Mouse (Mus musculus) kidney, postnatal 4 days (tissue): Measurements from ENCODE around the gene Tgtp1.
"Not testable (repeated sequence)": the region's sequence is repeated elsewhere in the genome, so short reads cannot be mapped to it uniquely, and the experiment has no call there.

Experiments
- DNase-seq, 2 experiments: peaks; one replicate each; pipeline ENCODE4 v3.0.0; 2021; ENCODE audit warnings: mixed read lengths in 2 of 2

The Tgtp1 gene

DNA sequence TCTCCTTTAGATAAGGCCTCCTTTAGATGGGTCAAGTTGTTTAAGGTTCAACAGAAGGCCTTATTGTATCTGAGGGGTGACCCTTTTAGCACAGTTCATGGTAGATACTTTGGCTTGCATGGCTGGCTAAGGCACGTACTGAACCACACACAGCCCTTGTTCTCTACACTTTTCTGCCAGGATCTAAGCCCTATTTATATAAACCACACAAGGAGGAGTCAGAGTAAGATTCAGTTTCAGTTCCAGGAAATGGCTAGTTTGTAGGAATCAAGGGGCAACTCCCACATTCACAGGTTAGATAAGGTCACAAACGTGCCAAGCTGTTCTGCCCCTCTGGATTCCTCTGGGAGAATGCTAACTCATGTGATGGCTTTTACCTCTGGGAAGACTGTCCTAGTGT, at the start of gene Tgtp1:
Gene Tgtp1, minus strand, starts transcription at position 155 of the 400 bp plus-strand sequence.
- peak in 1 of 2 experiments; percentile 6 for DNase-seq

DNA sequence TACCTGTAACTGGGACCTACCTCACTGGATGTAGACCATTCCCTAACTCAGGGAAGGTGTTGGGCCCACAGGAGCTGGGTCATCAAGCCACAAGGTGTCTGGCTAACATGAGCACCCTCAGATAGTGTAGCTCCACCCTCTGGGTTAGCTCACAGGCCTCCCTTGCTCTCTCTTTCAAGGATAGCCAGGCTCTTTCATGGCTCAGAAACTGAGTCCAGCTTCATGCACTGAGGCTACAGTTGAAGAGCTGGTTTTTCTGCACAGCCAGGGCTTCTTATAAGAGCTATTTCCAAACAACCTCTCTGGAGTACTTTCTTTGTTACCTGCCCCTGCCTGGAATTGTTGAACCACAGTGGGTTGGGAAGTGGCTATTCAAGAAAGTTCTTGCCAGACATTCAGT, 18.1 kb upstream of the Tgtp1 start:
- not testable (repeated sequence) for DNase-seq

GRCm38 (mm10) chr11:49006785-49007184, 12.8 kb upstream of the Tgtp1 start:
- not testable (repeated sequence) for DNase-seq

DNA sequence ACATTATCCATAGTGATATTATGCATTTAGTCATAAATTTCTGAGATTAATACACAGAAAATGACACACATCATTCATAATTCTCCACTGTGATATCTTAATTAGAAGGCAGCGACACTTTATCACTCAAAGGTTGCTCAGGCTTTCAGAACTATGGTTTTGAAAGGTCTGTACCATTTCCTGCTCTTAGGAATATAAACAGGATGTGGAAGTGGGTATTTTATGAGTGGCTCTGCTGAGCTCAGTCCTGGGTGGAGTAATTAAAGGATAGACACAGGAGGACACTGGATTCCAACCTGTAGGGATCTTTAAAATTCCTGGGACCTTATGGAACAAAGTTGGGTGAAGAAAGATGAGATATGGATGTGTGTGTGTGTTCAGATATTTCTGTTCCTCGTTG, 12.3 kb upstream of the Tgtp1 start:
- DNase-seq: not testable (repeated sequence)

- DNase-seq: not testable (repeated sequence)
Measured at GRCm38 (mm10) chr11:49000411-49000810, 6.4 kb upstream of the Tgtp1 start.

DNA sequence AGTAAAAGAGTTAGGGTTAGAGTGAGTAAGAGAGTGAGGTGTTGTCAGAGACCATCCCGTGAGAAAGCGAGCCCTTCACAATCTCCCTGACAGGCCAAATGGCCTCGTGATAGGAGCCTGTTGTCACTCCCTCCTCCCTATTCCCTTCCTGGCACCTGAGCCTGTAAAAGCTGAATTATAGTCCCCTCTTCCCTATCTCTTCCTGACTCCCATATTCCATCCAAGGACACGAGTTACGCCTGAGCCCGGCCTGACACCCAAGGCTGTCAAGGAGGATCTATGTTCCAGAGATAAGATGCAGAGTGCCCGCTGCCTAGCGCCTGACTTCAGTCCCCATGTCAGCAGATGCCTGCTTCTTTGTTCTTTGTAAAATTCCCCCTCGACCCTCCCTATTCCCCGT, 676 bp downstream of the Tgtp1 start:
- not testable (repeated sequence) for DNase-seq

- not testable (repeated sequence) for DNase-seq
Measured at GRCm38 (mm10) chr11:48991740-48992520, 2.0 kb downstream of the Tgtp1 start, which contains the start of gene Gm12185. Gm12185 (minus strand) TSS chr11:48992226.

DNA sequence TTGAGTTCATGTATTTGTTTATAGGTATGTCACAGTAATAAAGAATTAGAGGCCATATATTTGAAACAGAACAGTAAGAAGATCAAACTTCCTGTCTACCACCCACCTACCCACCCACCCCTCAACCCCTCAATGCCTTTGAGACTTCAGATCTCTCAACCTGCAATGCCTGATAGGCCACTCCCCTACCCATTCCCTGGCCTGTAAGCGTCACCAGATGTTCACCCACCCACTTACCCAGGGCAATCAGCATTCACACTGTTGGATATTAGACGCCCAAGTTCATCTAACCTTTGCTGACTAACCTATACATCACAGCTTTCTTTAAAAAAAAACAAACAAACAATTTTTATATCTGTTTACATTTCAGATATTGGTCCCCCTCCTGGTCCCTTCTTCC, 4.0 kb downstream of the Tgtp1 start:
- not testable (repeated sequence) for DNase-seq

DNA sequence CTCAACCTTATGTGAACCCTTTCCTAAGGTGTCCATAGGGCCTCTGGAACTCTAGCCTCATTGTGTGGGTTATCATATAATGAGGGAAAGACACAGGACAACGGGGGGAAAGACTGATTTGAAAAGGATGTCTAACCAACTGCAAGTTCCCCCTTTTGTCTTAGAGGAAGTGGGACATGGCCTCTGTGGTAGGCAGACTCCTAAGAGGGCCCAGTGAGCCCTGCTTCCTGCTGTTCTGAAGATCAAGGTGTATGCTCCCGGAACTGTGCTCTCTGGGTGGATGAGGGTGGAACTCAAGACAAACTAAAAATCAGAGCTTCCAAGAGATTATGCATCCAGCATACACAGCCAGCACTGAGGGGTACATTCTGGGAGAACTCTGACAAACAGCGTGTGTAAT, 5.8 kb downstream of the Tgtp1 start:
- not testable (repeated sequence) for DNase-seq

GRCm38 (mm10) chr11:48982848-48983247, 11.1 kb downstream of the Tgtp1 start:
- not testable (repeated sequence) for DNase-seq

DNA sequence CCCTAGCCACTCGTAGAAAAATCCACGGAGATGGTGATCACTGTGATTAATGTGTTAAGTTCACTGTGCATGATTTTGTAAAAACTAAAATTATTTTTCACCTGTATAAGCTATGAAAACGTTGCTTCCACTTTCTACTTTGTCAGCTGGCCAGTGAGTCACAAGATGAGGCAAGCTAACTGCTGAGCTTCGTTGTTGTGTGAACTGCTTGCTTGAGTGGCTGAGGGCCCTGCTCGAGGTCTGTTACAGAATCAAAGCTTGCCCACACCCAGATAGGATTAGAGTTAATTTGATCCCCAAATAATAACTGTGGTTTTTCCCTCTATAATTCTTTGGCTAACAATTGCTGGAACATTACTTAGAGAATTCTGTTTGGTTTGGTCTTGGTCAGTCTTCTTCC, 13.9 kb downstream of the Tgtp1 start:
- not testable (repeated sequence) for DNase-seq

DNA sequence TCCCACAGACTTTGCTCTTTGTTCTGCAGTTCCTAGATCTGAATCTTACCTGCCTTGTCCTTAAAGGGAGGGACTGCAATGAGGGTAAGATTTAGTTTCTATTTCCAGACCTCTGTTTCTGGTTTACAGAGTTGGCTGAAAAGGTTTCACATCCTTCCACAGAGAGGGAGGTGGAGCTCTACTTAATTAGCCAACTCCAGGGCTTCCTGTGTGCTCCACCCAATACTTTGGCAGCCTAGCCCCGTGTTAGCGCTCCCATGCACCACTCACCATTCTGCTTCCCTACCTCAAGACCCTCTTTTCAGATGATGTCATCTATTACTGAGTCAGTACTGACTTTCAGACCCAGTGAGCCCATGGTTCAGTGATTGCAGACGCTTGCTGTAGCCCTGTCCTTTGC, 14.7 kb downstream of the Tgtp1 start, which contains the start of gene 9930111J21Rik1:
Gene 9930111J21Rik1, minus strand, starts transcription at position 148 of the 400 bp plus-strand sequence.
- not testable (repeated sequence) for DNase-seq

DNA sequence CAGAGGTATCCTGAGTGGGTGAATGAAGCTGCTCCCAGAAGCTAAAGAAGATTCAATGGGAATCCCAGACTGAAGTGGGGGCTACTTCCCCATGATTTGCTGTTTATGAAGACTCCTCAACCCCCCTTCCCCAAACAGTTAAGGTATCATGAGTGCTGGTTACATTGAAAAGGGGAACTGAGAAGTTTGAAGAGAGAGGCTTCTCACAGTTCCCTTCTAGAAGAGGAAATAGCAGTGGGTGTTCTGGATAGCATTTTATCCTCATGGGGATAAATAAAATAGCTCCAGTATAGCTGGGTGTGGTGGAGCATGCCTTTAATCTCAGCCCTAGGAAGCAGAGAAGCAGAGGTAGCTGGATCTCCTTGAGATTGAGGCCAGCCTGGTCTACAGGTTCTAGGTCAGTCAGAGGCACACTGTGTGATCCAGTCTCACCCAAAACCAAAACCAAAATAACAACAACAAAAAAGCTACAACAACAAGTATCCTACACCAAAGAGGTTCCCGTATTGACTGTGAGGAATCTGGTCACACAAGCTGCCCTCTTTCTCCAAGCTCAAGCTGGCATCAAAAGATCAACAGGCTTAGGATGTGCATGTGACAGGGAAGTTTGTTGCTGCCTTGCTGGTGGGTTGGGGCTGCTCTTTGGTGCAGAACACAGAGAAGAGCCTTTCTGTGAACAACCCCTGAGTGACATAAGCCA, 15.6 kb downstream of the Tgtp1 start, which contains the start of gene Olfr56:
Gene Olfr56, plus strand, starts transcription at position 650 of the 700 bp plus-strand sequence.
- not testable (repeated sequence) for DNase-seq

- DNase-seq: not testable (repeated sequence)
Measured at GRCm38 (mm10) chr11:48974686-48975085, 19.3 kb downstream of the Tgtp1 start.

DNA sequence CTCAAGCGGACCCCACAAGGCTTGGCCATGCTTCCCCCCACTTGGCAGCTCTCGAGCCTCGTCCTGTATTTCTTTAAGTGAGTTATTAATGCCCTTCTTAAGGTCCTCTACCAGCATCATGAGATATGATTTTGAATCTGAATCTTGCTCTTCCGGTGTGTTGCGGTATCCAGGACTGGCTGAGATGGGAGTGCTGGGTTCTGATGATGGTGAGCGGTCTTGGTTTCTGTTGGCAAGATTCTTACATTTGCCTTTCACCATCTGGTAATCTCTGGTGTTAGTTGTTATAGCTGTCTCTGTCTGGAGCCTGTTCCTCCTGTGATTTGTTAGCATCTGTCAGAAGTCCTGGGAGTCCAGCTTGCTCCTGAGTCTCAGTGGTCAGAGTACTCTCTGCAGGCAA, 47.9 kb downstream of the Tgtp1 start, which contains the start of gene Psme2b:
Gene Psme2b, minus strand, starts transcription at position 101 of the 400 bp plus-strand sequence.
- DNase-seq: not testable (repeated sequence)

DNA sequence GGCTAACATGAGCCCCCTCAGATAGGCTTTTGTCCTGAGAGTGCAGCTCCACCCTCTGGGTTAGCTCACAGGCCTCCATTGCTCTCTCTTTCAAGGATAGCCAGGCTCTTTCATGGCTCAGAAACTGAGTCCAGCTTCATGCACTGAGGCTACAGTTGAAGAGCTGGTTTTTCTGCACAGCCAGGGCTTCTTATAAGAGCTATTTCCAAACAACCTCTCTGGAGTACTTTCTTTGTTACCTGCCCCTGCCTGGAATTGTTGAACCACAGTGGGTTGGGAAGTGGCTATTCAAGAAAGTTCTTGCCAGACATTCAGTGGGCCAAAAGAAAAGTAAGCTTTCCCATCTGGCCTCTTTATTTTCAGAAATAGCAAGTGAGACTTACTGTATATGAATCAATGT, 54.7 kb downstream of the Tgtp1 start:
- not testable (repeated sequence) for DNase-seq
